Mouse (Mus musculus): ENCODE data around the gene Rnf5.

Gene Rnf5

DNA sequence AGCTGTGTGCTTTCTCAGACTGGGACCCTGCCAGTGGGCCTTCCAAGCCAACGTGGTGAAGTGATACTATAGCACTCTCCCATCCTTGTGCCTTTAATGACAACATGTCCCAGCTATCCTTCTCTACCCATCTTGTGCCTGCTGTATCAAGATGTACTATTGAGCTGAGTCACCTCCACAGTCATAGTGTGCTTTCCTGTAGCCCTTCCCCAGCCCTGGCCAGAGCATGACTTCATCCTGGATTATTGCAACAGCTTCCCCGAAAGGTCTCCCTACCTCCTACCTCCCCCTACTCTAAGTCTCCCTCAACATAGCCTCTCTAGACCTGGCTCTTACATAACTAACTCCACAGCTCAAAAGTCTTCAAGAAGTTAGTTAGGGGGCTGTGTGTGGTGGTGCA lies 32.2 kb upstream of the Rnf5 start:
- DNase-seq (ENCODE audit: low read depth in 1 of 2, low spot score in 2 of 2), result no peak

- peak; percentile 75 to 89 for DNase-seq (ENCODE audit: low read depth in 1 of 2, low spot score in 2 of 2)
Measured at GRCm38 (mm10) chr17:34632261-34632691, 28.8 kb upstream of the Rnf5 start.

DNA sequence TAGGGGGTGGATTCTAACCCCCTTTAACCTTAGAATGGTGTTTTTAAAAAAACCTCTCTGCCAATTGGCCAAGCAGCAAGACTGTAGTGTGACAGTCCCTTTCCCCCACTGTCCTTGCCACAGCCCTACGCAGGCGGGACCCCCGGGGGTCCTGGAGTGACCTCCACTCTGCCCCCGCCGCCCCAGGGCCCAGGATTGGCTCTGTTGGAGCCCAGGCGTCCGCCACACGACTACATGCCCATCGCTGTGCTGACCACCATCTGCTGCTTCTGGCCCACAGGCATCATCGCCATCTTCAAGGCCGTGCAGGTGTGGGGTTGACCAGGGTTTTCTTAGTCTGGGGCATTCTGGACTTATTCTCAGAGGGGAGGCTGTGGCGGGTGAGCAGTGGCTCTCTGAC lies 28.2 kb upstream of the Rnf5 start:
- DNase-seq (ENCODE audit: low read depth in 1 of 2, low spot score in 2 of 2), result no peak

- no peak for DNase-seq (ENCODE audit: low read depth in 1 of 2, low spot score in 2 of 2)
Measured at GRCm38 (mm10) chr17:34630761-34631301, 27.3 kb upstream of the Rnf5 start.

DNA sequence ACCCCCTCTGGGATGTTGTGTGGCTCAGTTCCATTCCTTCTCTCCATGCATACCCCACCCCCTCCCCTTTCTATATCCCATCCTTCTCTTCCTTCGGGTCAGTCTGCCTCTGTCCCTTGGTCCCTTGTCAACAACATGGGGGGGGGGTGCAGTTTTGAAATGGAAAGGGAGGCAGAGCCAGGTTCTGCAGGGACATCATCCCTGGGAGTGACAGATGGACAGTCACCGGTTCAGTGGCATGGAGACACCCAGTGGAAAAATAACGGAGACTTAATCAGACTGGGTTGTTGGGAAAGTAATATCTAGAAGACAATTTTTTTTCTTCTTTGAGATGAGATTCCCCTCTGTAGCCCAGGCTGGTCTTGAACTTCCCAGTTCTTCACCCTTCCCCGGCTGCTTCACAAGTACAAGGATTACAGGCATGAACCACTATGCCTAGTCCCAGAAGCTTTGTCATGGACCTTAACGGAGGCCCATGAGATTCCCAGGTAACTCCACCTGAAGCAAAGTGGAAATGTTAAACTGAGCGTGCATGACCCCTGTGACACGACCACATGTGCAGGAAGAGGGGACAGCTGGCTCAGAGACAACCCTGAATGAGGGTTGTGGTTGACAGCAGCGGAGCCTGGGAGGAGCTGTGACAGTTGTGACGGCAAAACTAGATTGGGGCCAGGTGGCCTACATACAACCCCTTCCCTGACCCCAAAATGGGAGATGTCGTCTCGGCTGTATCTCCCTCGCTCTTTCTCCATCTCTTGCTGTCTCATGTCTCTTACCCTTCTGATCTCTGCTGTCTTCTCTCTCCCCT lies 26.5 kb upstream of the Rnf5 start:
- DNase-seq (ENCODE audit: low read depth in 1 of 2, low spot score in 2 of 2), result no peak

DNA sequence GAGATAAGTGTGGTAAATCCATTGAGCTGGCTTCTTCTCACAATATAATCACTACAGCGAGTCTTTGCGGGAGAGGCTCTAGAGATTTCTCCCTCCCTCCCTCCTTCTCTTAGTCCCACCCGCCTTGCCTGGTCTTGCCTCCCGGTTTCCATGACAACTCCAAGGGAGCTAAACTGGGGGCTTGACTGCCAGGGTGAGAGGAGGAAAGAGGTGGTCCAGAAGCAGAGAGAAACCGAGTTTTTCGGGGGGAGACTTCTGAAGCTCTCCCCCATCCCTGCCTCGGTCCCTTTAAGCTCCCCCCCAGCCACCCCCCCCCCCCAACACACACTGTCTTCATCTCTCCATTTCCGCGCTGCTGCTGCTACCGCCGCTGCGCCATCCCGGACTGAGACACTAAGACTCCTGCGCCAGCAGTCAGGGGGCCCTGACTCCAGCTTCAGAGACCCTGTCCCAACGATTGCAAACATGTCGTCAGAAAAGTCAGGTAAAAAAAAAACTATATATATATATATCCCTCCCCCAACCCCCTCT lies 25.8 kb upstream of the Rnf5 start, which contains the start of gene Prrt1:
Prrt1 (plus strand) TSS at position 313 of the 531 bp plus-strand sequence.
- DNase-seq (ENCODE audit: low read depth in 1 of 2, low spot score in 2 of 2), result no peak

DNA sequence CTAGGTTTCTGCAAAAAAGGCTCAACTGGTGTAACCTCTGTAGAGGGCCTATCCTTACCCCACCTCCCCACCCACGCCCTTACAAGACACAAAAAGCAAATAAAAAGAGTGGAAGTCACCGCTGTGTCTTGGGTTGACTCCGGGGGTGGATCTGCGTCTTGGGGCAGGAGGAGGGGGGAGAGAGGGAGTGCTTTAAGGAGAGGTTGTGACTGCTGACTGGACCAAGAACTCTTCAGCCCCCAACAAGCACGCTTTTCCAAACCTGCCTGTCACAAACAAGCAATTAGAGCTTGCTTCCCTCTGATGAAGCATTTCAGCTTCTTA lies 25.1 kb upstream of the Rnf5 start:
- DNase-seq (ENCODE audit: low read depth in 1 of 2, low spot score in 2 of 2), result no peak

DNA sequence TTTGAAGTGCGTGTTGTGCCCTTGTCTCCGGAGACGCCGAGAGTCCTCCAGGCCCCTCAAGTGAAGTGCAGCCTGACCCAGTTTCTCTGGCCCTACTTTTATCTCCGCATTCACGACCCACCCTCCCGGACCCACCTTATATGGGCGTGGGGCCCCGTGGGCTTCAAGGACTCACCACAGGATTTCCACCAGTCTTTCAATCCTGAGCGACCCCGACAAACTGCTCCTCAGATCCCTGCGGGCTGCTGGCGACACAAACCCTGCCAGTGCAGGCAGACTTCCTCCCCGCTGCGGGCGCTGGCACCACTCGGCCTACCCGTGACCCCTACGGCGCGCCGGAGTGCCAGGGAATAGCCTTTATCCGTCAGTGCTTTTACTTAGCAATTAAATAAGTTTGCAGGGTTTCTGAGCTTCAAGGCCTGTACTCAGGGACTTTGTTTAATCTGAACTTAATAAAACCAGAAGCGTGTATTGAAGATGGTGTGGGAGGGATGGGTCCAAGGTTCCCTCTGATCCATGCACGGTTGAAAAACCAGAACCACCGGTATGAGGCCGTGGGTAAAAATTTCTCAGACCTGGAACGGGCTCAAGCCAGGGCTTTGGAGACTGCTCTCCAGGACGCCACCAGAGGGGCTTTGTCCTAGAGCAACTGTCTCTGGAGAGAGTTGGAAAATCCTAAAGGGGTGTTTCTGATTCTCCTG lies 24.6 kb upstream of the Rnf5 start, which contains the start of gene Ppt2:
Ppt2 (minus strand) TSS at position 568 of the 701 bp plus-strand sequence.
- DNase-seq (ENCODE audit: low read depth in 1 of 2, low spot score in 2 of 2), result peak in 1 of 2 experiments; percentile 31

- DNase-seq (ENCODE audit: low read depth in 1 of 2, low spot score in 2 of 2), result no peak
Measured at GRCm38 (mm10) chr17:34627093-34627942, 23.8 kb upstream of the Rnf5 start.

DNA sequence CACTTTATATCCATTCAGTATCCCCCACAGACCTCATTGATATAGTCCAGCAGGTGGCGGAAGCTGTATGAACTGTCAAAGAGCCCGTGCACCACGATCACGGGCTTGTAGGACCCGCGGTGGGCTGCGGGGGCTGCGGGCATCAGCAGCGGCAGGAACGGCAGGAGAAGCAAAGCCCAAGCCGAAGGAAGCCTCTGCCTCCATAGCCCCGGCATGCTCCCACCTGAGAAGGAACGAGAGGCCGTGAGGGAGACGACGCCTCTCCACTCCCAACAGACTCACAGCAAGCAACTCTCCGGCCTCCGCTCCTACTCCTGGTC lies 23.2 kb upstream of the Rnf5 start:
- no peak for DNase-seq (ENCODE audit: low read depth in 1 of 2, low spot score in 2 of 2)

GRCm38 (mm10) chr17:34626062-34626772 lies 22.7 kb upstream of the Rnf5 start:
- DNase-seq (ENCODE audit: low read depth in 1 of 2, low spot score in 2 of 2), result no peak

GRCm38 (mm10) chr17:34624981-34625380 lies 21.5 kb upstream of the Rnf5 start:
- no peak for DNase-seq (ENCODE audit: low read depth in 1 of 2, low spot score in 2 of 2)

- no peak for DNase-seq (ENCODE audit: low read depth in 1 of 2, low spot score in 2 of 2)
Measured at GRCm38 (mm10) chr17:34623161-34623560, 19.7 kb upstream of the Rnf5 start.

DNA sequence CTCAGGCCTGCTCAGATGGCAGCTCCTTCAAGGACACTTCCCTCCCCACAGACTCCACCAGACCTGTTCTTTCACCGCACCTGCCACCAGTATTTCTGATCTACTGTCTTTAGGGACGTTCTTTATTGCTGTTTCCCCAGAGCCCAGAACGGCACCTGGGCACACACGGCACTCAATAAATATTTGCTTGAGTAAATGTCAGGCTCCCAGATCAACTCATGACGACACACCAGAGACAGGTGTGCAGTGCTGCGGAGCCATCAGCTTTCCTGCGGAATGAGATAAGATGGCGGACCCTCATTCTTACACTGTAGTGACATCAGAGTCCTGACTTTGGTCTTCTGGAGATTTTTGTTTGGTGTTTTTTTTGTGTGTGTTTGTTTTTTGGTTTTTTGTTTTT lies 17.5 kb upstream of the Rnf5 start:
- DNase-seq (ENCODE audit: low read depth in 1 of 2, low spot score in 2 of 2), result no peak

DNA sequence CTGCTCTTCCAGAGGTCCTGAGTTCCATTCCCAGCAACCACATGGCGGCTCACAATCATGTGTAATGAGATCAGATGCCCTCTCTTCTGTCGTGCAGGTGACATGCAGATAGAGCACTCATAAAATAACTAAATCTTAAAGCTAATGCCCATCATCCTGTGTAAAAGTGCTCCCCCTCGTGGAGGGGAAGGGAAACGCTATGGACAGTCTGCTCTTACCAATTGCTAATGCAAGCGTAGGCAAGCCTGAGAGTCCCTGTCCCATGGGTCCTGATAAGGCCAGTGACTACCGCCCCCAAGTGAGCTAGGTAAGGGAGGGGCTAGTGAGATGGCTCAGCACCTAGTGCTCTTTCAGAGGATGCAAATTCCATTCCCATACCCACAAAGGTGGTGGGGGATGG lies 15.5 kb upstream of the Rnf5 start:
- DNase-seq (ENCODE audit: low read depth in 1 of 2, low spot score in 2 of 2), result peak; percentile 53 to 63

DNA sequence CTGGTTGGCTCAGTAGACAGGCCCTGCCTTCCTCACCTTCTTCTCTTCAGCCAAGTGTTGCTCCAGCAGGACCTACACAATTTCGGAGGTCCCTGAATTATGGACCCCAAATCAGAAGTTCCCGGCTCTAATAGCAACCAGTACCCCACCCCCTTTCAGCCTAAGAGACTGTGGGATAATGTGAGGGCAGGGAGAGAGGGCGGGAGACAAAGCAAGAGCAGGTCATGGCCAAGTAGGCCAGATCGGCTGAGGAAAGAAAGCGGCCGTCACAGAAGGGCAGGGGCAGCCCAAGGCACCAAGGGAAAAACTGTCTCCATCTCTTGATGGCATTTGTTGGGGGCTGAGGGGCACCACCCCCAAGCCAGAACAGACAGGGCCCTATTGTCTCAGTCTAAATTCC lies 12.4 kb upstream of the Rnf5 start, which contains the start of gene Egfl8:
Egfl8 (minus strand) TSS at position 101 of the 400 bp plus-strand sequence.
- DNase-seq (ENCODE audit: low read depth in 1 of 2, low spot score in 2 of 2), result no peak

- DNase-seq (ENCODE audit: low read depth in 1 of 2, low spot score in 2 of 2), result no peak
Measured at GRCm38 (mm10) chr17:34613830-34614229, 10.3 kb upstream of the Rnf5 start.

DNA sequence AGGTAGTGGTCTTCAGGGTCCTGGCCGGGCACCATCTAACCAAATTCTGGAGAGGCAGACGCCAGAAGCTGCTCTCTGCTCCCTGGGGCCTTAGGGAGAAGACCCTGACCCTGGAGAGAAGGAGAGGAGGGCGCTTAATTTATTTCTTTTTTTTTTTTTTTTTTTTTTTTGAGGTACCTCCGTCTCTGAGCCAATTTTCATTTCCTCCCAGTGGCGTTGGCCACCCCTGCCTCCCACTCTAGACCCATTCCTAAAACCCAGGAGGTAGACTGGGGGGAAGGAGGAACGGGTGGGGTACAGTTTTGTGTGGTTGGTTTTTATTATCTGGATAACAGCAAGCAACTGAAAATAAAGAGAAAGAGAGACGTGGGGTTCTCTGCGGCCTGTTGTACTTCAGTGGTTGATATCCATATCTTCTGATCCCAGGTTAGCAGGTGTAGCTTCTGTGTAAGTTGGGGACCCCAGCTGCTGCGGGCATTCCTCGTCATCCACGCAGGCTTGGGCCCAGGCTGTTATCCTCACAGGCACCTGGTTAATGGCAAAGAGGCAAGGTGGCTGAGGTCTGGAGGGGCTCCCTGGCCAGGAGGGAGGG lies 9.7 kb upstream of the Rnf5 start:
- DNase-seq (ENCODE audit: low read depth in 1 of 2, low spot score in 2 of 2), result no peak

GRCm38 (mm10) chr17:34611050-34611449 lies 7.6 kb upstream of the Rnf5 start:
- DNase-seq (ENCODE audit: low read depth in 1 of 2, low spot score in 2 of 2), result no peak

GRCm38 (mm10) chr17:34607997-34608396 lies 4.5 kb upstream of the Rnf5 start:
- no peak for DNase-seq (ENCODE audit: low read depth in 1 of 2, low spot score in 2 of 2)
